Mouse (Mus musculus) layer of hippocampus, adult 9-11 months (tissue): ENCODE measurements around the gene Fance.
"Not testable (repeated sequence)": the region's sequence is repeated elsewhere in the genome, so short reads cannot be mapped to it uniquely, and the experiment has no call there.

ENCODE experiments used
- DNase-seq: peaks from one replicate; pipeline ENCODE4 v3.0.0; 2022

Gene Fance

DNA sequence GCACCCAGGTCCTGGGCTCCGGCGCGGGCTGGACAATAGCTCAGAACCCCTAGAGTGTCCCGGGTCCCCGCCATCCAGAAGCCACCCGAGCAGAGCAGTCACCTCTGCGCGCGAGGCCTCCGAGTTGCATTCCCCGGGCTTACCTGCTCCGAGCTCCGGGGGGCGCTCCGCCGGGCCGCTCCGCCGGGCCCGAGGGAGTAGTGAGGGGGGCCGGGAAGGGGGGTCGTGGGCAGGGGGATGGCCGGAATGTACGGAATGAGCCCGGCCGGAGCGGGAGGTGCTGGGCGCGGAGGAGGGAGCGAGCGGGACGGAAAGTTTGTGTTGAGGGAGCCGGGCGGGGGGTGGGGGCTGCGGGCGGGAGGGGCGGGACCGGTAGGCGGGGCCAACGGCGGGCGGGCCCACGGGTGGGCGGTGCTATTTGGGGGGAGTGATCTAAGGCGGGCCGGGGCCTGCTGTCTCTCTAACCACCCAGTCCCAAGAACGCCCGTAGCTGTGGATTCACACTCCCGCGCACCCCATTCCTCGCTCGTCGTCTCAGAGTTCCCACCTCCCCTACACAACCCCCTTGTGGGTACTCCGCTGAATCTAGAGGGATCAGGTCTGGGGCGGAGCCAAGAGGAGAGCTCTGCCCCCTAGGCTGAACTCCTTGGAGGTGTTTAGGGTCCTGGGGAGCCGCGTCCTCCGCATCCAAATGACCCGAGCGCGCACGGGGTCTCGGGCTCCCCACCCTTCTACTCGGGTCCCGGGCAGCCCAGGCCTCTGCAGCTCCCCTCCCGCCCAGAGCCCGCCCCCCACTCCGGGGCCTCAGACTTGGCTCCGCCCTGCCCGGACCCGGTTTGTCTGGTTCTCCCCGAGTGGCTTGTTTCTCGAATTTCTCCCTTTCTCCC, 37.4 kb downstream of the Fance start, which contains the start of gene Tead3:
Gene Tead3, minus strand, starts transcription at position 352 of the 887 bp plus-strand sequence.
- DNase-seq = no peak

DNA sequence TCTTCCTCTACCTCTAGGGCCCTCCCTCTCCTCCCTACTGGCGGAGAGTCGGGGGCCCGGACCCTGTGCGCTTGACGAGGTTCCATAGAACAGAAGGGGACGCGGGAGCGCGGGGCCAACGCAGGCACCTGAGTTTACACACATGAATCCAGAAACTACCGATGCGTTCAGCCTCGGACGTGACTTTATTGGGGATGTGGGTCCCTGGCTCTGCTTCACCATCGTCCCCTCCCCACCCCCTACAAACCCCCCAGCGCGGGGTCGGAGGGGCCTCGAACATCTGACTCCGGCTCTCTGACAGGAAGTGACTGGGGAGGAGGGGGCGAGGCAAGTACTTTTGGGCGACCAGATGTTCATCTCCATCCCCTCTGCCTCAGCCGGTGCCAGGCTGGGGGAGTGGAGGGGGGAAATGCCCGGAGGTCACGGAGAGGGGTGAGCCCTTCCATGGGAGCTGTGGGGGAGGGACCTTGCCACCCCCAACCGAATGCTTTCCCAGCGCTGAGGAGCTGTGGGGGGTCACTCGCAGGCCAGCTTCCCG, 38.1 kb downstream of the Fance start:
- no peak for DNase-seq

DNA sequence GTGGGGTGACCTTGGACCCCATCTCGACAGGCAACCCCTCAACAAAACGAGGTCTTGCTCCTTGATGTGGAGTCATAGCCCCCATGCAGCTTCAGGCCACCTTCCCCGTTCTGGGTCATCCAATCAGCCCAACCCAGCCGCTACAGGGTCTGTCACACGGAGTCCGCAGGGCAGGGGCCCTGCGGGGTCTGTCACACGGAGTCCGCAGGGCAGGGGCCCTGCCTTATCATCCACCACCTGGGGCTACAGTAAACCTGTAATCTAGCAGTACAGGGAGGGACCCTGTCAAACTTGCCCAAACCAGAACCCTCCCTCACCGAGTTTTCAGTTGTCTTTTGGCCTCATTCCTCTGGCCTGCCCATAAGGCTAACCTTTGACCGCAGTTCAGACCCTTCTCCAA, 38.7 kb downstream of the Fance start:
- DNase-seq = no peak

DNA sequence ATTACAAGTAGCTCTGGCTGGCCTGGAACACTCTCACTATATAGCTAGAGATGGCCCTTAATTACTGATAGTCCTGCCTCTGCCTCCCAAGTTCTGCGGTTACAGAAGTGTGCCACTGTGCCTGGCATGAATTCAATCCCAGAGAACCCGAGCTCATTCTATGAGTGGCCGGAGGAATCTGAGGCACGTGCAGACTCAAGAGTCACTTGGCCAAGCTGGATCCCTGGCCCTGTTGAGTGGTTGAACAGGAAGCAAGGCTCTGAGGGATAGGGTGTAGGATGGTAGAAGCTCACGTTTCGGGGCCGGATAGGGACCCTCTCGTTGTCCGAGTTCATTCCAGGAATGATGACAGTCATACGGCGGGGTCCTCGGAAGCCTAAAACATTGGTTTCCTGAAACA, 42.6 kb downstream of the Fance start:
- no peak for DNase-seq

DNA sequence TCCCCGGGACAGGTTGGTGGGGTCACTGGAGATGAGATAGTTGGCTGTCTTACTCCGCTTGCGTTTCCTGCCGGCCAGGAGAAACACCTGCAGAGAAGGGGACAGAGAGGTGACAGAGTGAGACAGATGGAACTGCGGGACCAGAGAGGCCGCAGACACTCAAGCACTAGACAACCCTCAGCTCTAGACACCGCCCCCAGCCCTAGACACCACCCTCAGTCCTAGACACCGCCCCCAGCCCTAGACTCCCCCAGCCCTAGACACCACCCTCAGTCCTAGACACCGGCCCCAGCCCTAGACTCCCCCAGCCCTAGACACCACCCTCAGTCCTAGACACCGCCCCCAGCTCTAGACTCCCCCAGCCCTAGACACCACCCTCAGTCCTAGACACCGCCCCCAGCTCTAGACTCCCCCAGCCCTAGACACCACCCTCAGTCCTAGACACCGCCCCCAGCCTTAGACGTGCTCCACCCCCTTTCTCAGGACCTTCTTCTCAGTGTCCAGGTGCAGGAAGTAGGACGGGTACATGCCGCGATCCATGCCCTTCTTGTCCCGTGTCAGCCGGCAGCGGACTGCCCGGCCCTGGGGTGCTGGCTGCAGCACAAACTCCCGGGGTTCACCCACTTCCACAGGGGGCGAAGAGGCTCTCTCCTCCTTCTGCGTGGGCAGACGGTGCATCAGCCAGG, 45.4 kb downstream of the Fance start:
- not testable (repeated sequence) for DNase-seq

DNA sequence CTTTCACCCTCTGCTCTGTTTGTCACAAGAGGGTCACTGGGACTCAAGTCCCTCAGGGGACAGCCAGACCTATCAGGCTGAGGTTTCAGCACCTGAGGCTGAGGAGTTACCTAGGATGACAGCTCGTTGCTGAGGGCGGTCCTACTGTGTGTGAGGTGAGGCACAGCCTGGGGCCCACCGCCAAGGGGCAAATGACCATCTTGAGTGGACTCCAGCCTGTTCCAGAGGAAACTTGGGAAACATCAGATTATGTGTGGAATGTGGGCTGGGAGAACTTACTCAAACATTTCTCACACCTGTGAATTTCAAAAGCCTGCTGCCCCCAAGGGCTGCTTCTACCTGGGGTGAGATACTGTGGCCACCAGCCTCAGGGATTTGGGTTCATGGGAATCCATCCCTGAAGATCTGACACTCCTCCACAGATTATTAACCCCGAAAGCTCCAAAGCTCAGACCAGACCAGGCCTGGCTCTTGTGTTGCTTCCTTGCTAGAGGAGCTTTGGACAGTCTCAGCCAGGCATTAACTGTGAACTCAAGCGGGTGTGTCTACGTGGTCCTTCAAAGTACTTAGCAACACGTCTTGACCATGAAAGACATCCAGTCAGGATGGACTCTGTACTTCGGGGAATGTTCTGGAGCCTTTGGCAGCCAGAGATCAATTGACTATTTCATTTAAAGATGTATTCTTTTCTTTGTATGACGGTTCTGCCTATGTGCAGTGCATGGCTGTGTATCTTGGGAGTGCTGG, 47.4 kb downstream of the Fance start:
- no peak for DNase-seq

DNA sequence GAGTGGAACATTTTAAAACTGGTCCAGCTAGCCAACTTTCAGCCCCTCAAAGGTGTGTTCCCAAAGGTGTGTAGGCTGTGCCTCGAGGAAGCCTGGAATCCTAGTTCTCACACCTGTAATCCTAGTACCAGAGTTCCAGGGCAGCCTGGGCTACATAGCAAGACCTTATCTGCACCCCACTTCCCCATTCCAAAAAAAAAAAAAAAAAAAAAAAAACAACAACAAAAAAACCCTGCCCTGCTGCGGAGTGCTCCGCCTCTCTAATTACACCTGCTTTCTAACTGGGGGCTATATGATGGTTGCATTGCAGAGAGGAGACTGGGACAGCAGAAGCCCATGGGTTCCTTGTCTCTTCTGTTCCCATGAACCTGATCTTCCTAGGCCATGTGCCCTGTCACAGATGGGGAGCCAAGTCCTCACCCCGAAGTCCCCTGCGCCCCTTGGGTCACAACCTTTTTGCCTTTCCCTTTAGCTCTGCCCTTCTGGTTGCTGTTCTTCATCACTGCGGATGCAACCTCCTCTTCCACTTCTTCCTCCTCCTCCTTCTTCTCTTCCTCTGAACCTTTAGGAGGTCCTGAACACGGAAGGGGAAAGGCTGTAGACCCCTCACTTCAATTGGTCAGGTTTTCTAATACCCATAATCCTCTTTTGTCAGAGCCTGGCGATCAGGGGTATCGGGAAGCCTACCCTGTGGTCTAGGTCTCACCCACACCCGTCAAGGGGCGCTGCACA, 48.8 kb downstream of the Fance start:
- DNase-seq = no peak

DNA sequence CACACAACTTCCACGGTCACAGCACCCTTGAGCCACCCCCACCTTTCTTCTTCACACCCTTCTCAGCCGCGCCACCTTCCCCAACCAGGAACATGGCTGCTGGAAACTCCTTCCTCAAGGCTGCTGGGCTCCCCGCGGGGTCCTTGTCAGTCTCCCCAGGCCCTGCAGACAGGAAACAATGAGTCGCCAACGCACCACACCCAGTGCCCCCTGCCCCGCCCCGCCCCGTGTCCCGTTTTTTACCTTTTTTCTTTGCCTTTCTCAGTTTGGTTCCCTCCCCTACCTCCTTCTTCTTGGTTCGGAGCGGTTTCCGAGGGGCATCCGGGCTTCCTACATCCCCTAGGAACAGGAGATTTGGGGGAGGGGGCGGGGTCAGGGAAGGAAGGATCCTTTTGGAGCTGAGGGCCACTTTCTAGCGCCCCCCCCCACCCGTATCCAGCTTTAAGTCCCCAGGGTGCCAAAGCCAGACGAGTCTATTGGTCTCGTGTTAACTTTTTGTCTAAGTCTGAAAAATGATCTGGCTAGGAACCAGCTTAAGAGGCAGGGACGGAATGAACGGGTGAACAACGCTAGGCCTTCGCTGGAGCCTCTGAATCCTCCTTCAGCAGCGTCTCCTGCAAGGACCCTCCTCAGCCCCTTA, 49.5 kb downstream of the Fance start:
- DNase-seq = no peak

DNA sequence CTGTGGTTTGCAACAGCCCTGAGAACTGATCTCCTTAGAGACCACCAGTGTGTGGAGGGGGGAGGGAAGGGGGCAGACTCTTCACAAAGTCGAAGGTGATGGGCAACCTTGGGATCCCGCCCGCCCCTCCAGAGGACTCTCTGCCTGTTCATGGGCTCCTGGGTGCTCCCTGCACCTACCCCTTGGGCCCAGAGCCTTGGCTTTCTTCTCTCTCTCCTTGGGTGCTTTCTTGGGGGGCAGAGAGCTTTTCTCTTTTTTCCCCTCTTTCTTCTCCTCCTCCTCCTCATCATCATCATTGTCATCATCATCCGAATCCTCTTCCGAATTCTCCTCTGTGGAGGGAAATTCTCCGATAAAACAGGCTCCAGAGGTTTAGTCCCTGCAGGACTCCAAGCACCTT, 50.2 kb downstream of the Fance start:
- DNase-seq = no peak

DNA sequence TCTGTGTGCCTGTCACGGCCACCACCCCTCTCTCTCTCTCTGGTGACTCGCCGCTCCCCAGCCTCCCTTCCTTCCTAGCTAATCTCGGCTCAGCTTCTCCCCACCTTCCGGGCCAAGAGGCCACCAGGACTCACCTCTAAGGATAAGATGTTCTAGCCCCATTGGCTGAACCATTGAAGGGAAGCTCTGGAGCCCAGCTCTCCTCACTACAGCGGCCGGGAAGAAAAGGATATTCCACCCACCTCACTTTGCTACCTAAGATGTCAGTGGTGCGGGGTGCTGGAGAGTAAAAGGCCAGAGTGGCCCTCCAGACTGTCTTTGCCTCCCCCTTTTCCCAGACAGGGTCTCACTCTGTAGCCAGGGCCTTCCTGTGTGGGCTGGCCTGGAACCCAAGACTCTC, 51.8 kb downstream of the Fance start, which contains the start of gene Tulp1:
Gene Tulp1, minus strand, starts transcription at position 101 of the 400 bp plus-strand sequence.
- DNase-seq = no peak

DNA sequence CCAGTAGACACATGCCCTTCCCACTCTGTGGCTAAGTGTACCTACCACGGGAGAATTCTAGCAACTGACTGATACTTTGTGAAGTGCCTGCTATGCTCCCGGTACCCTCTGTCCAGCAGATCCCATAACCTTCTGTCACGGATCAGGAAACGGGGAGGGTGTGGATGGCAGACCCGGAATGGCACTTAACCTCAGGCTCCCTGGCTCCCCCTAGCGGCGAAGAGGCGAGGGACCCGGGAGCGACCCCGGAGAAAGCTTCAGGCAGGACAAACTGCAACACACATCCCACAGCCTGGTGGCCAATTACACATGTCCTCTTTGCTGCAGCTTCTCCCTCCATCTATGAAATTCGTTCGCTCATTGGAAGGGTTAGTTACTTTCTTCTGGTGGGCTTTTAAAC, 55.1 kb downstream of the Fance start:
- peak; percentile 34 for DNase-seq

DNA sequence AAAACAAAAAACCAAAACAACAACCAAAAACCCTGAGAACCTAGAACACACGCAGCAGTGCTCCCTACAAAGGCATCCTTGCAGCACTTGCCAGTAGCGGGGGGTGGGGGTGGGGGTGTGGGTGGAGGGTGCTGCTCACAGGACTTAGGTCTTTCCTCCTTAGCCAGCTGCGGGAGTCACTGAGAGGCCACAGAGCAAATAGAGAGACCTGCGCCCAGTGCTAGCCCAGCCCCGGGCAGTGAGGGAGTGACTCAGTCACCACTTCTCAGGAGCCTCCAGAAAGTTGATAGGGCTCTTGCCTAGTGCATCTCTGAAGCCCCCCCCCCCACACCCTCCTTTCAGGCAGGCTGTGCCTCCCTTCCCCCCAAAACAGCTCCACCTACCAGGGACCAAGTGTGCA, 55.7 kb downstream of the Fance start:
- DNase-seq = no peak

DNA sequence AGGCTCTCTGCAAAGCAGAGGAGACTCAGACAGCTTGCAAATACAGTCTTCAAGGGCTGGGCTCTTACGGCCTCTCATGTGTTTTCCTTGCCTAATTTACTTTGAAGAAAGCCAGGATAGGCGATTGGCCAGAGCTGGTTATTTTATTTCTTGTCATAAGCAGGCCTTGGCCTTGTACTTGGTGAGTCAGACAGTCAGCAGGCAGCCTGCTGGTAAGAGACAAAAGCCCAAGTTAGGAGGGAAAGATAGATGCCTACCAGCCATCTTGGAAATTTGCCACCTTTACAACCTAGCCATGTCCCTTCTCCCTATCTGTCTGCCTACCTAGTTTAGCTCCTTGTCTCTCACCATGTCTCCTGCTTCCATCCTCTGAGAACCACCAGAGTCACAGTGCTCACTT, 58.0 kb downstream of the Fance start:
- no peak for DNase-seq

DNA sequence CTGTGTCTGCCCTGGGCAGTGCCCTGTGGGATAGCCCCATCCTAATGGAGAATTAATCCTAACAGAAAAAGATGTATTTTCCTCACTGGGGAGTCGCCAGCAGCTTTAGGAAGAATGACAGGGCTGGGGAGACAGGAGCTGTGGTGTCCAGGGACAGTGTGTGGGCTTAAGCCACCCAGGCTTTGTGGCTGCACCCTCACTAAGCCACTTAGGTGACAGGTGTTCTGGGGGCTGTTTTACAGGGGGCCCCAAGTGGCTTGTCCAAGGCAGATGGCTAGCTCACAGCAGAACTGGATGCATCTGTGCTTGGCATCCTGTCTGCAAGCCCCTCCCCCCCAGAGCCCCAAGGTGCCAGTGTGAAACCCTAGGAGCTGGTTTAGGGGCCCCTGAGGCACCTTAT, 58.6 kb downstream of the Fance start:
- no peak for DNase-seq

DNA sequence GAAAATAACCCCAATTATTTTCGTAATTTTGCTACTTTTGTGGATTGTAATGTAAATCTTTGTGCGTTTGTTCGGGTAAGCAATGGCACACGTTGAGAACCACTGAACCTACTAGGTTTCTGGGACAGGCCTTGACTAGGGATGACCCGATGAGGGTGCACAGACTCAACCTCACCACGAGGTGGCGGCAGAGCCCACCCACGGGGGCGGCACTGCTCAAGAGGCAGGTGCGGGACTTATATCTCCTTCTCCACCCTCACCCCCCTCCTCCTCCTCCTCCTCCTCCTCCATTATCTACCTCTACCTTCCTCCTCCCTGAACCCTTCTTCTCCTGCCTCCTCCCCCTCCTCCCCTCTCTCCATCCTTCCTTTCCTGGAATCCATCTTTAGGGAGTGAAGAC, 60.5 kb downstream of the Fance start:
- no peak for DNase-seq

DNA sequence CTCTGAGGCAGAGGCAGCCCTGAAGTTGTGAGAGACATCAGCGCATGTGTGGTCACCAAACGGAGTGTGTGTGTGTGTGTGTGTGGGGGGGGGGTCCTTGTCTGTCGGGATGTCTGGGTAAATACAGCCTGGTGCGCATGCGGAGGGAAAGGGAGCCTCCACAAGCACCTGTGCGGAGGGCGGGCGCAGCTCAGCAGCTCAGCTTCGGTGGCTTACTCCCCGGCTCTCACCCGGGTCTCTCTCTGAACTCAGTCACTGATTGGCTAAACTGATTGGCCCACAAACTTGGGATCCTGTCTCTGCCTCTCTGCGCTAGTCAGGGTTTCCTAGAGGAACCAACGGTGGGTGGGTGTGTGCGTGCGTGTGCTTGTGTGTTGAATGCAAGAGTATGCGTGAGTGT, 61.2 kb downstream of the Fance start:
- no peak for DNase-seq

DNA sequence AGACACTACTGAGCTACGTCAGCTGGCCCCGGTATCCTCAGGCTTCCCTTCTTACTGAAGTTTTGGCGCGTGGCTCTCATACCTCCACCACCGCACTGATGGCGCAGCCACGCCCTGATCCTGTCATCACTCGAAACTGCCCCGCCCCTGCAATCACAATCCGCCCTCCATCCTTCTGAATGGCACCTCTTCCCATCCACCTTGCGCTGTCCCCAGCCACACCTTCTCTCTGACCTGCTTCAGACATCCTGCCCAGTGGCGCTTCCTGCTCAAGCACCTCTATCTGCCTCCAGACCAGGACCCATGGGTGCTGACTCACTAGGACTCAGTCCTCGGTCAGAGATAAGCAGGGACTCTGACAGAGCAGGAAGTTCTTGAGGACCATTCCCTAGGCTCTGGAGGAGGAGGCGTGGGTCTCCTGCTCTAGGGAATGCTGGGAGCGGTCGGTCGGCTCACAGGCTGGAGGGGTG, 62.3 kb downstream of the Fance start:
- no peak for DNase-seq
